Comparison of ENCODE assay signal across 8 mouse cellular contexts in the genomic region with DNA sequence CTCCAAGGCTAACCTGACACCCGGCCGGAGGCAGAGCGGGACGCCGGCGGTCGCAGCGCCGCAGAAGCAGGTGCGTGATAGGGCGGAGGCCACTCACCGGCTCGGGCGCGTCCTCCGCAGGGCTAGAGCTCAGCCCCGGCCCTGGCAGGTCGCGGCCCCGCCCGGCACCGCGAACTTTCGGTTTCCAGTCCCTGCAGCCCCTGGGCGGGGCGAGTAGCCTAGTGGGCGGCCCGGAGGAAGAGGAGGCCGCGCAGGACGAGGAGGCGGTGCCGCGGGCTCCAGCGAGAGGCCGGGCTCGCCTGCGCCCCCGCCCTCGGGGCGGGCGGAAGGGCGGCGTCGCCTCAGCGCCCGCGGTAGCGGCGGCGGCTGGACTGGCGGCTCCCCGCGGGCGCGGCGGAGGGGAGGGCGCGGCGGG. TPM values are rescaled to one million over a fixed set of nuclear protein-coding genes. Genes with fewer than 3 reads are reported as not detected.
DNase-seq lines count a peak whose midpoint lies in the region; ATAC-seq and TF ChIP-seq lines count a peak whose summit lies in the region.

No protein-coding gene starts in this region.

- H3K4me3 ChIP-seq in MEL (ENCODE audit: control insufficient read depth in 1 of 2, insufficient read depth in 1 of 2, low read depth in 2 of 2, low read length in 2 of 2) = peak overlapping the region; percentile 79 to 91
- peak overlapping the region; percentile 95 for H3K4me3 ChIP-seq in cerebellum, adult 2 months (replicated peaks; ENCODE audit: insufficient read depth, low read depth, low read length)
- H3K4me3 ChIP-seq in hindbrain, embryonic 10.5 days = peak overlapping the region; percentile 84

- TF ChIP-seq POLR2A in MEL (IDR thresholded peaks at IDR 0.05; ENCODE audit: control insufficient read depth in 1 of 2, insufficient read depth in 1 of 2, low read depth in 1 of 2, low read length in 2 of 2, poor library complexity in 1 of 2) = peak in 1 of 2 experiments; percentile 95; a peak in 2 of 4 replicates
- peak; percentile 59 for TF ChIP-seq POLR2A in cerebellum, adult 2 months (IDR thresholded peaks at IDR 0.05; ENCODE audit: borderline replicate concordance, insufficient read depth, low read length)

- peaks cover 48% of the 10 kb centered on the region for H3K79me2 ChIP-seq in MEL (ENCODE audit: control insufficient read depth, insufficient read depth, low read length, poor library complexity)

- peak; percentile 69 for ATAC-seq in frontal cortex, adult (ENCODE audit: low TSS enrichment)

- no peak for TF ChIP-seq EP300 in MEL (IDR thresholded peaks at IDR 0.05; ENCODE audit: low read depth in 1 of 2, low read length in 2 of 2)

- no peak for TF ChIP-seq CTCF in MEL (IDR thresholded peaks at IDR 0.05 in 2 of 3, conservative IDR thresholded peaks at IDR 0.05 in 1 of 3; ENCODE audit: control insufficient read depth in 1 of 3, insufficient read depth in 1 of 3, low read depth in 2 of 3, low read length in 3 of 3, poor library complexity in 1 of 3, severe bottlenecking in 1 of 3)
- no peak for TF ChIP-seq CTCF in cerebellum, adult 2 months (IDR thresholded peaks at IDR 0.05; ENCODE audit: borderline replicate concordance, insufficient read depth, low read depth, low read length)

- peaks cover 15 to 16% of the 10 kb centered on the region in 2 experiments for H3K36me3 ChIP-seq in MEL (ENCODE audit: control insufficient read depth in 1 of 2, insufficient read depth in 2 of 2, low read length in 2 of 2)
- H3K36me3 ChIP-seq in hindbrain, embryonic 10.5 days = peaks cover 45% of the 10 kb centered on the region

- H3K4me1 ChIP-seq in MEL (ENCODE audit: control insufficient read depth in 1 of 2, insufficient read depth in 2 of 2, low read length in 2 of 2) = peaks cover 0 to 6% of the 10 kb centered on the region in 2 experiments; a peak in 2 of 4 replicates
- H3K4me1 ChIP-seq in cerebellum, adult 2 months (ENCODE audit: control insufficient read depth, insufficient read depth, low read length) = peaks cover 20% of the 10 kb centered on the region; the same call in 1 of the 2 replicates
- peaks cover 40% of the 10 kb centered on the region for H3K4me1 ChIP-seq in hindbrain, embryonic 10.5 days (replicated peaks)

- no peak for TF ChIP-seq RAD21 in MEL (IDR thresholded peaks at IDR 0.05; ENCODE audit: low read depth, low read length)

- H3K9ac ChIP-seq in MEL (ENCODE audit: control insufficient read depth, low read depth, low read length, poor library complexity, severe bottlenecking) = peak overlapping the region; percentile 97

- no peaks in the 10 kb centered on the region for H3K9me3 ChIP-seq in MEL (replicated peaks; ENCODE audit: insufficient read depth, low read length)
- H3K9me3 ChIP-seq in hindbrain, embryonic 10.5 days = no peaks in the 10 kb centered on the region

- H3K27ac ChIP-seq in MEL (ENCODE audit: control insufficient read depth, low read depth, low read length) = peak overlapping the region; percentile 76
- peak overlapping the region; percentile 80 for H3K27ac ChIP-seq in cerebellum, adult 2 months (ENCODE audit: insufficient read depth, low read length)
- peak overlapping the region; percentile 99 for H3K27ac ChIP-seq in hindbrain, embryonic 10.5 days

- no peaks in the 10 kb centered on the region for H3K27me3 ChIP-seq in MEL (ENCODE audit: control insufficient read depth in 1 of 2, insufficient read depth in 2 of 2, low read length in 2 of 2)
- H3K27me3 ChIP-seq in cerebellum, adult 2 months (ENCODE audit: control insufficient read depth, insufficient read depth, low read length) = no peaks in the 10 kb centered on the region
- H3K27me3 ChIP-seq in hindbrain, embryonic 10.5 days (ENCODE audit: insufficient read depth, poor library complexity, severe bottlenecking) = no peaks in the 10 kb centered on the region

- DNase-seq in MEL (ENCODE audit: low read depth, low spot score) = peak; percentile 94
- peak; percentile 91 to 92 for DNase-seq in cerebellum, adult 2 months
- peak; percentile 88 for DNase-seq in hindbrain, embryonic 10.5 days (ENCODE audit: low spot score)
- peak; percentile 88 to 89 for DNase-seq in layer of hippocampus, postnatal 36 days
- DNase-seq in lung, postnatal 36 days = peak; percentile 98
- DNase-seq in retina, embryonic 14.5 days (ENCODE audit: low spot score) = peak; percentile 88
- DNase-seq in thymus, postnatal 36 days = peak; percentile 95 to 98

- under 1% methylated on average over 58 of the region's 60 CpGs for WGBS in cerebellum, adult 2 months
- WGBS in hindbrain, embryonic 10.5 days = under 1% methylated on average over 60 of the region's 60 CpGs

TF ChIP-seq in MEL, 35 proteins besides CTCF, POLR2A, EP300 and RAD21:
- TF ChIP-seq E2F4 (IDR thresholded peaks at IDR 0.05; ENCODE audit: borderline replicate concordance, low read depth, low read length) (no peak), JUND (IDR thresholded peaks at IDR 0.05; ENCODE audit: low read depth, low read length) (no peak), GABPA (IDR thresholded peaks at IDR 0.05; ENCODE audit: low read depth, low read length) (no peak), UBTF (IDR thresholded peaks at IDR 0.05; ENCODE audit: borderline replicate concordance, insufficient read depth, low read depth, low read length) (peak; percentile 70; the same call in 1 of the 2 replicates)
TF ChIP-seq in MEL: peak in this region for 1.

RNA-seq across cellular contexts. Expression of a gene that starts 0.3 kb away (rescaled TPM):
- total RNA-seq in MEL (2012; rRNA removed) = 12.1 and 15.6 TPM in 2 replicates
- polyA plus RNA-seq in MEL (2012; ENCODE audit: insufficient read depth in 1 of 2, insufficient read length in 2 of 2, low read depth in 1 of 2, low replicate concordance in 2 of 2, missing spikeins in 1 of 2) = 10 to 100 TPM in 1 of 2 experiments, not detected in 1; 17.1 TPM
- polyA plus RNA-seq in cerebellum, adult 2 months (2012; rRNA removed) = 25.4 and 25.9 TPM in 2 replicates
- 6.5 and 7.5 TPM in 2 replicates for polyA plus RNA-seq in hindbrain, embryonic 10.5 days (2016; fragmentation: Nextera tagmentation; extraction: Ambion mirVana)
- 10 to 100 TPM; 42.7 to 49.1 TPM for total RNA-seq in layer of hippocampus, postnatal 36 days (2021)

RNA-seq across cellular contexts. Expression of a gene that starts 47.5 kb away (rescaled TPM):
- 125 and 143 TPM in 2 replicates for total RNA-seq in MEL (2012; rRNA removed)
- polyA plus RNA-seq in MEL (2012; ENCODE audit: insufficient read depth in 1 of 2, insufficient read length in 2 of 2, low read depth in 1 of 2, low replicate concordance in 2 of 2, missing spikeins in 1 of 2) = 100 to 1,000 TPM in 1 of 2 experiments, 10 to 100 TPM in 1; 61.7 to 181 TPM
- 33.5 TPM in 2 replicates for polyA plus RNA-seq in cerebellum, adult 2 months (2012; rRNA removed)
- 49.1 and 68.1 TPM in 2 replicates for polyA plus RNA-seq in hindbrain, embryonic 10.5 days (2016; fragmentation: Nextera tagmentation; extraction: Ambion mirVana)
- total RNA-seq in layer of hippocampus, postnatal 36 days (2021) = 10 to 100 TPM; 28.6 to 34.2 TPM

Comparison
In these comparisons a context has a peak if more than half of its experiments do, and no peak if none do; other contexts are left out.
1. Peak in every context shown above with its lines: DNase-seq, ATAC-seq, H3K4me3 ChIP-seq and H3K27ac ChIP-seq.